Mouse (Mus musculus) kidney, adult 2 months (tissue): ENCODE data around the gene Ipo4. TPM values are rescaled to one million over a fixed set of nuclear protein-coding genes. Genes with fewer than 3 reads are reported as not detected.
A peak's percentile ranks its signal among the peaks of the same experiment; 100 is the strongest.

ENCODE experiments used
- DNase-seq: peaks from one replicate; pipeline ENCODE4 v3.0.0; 2021
- H3K27ac ChIP-seq: fragments of 200-500 bp; 2 replicates; pipeline ENCODE4 v1.5.1; 2012; ENCODE audit warnings: low read depth, low read length, control low read depth, inconsistent platforms; ENCODE audit not compliant: insufficient read depth
- H3K27me3 ChIP-seq: fragments of 200-500 bp; replicated peaks from 2 replicates; pipeline ENCODE4 v1.6.1; 2012; ENCODE audit warnings: mild to moderate bottlenecking, moderate library complexity, low read length, inconsistent platforms; ENCODE audit not compliant: control insufficient read depth, insufficient read depth
- H3K36me3 ChIP-seq: fragments of 200-500 bp; 2 replicates; pipeline ENCODE4 v1.6.1; 2012; ENCODE audit warnings: mild to moderate bottlenecking, moderate library complexity, low read length, inconsistent platforms; ENCODE audit not compliant: control insufficient read depth, insufficient read depth
- H3K4me1 ChIP-seq: fragments of 200-500 bp; 2 replicates; pipeline ENCODE4 v1.6.1; 2011; ENCODE audit warnings: low read length; ENCODE audit not compliant: control insufficient read depth, insufficient read depth
- H3K4me3 ChIP-seq: fragments of 200-500 bp; 2 replicates; pipeline ENCODE4 v1.5.1; 2011; ENCODE audit warnings: mild to moderate bottlenecking, low read depth, low read length, control low read depth; ENCODE audit not compliant: insufficient read depth
- CTCF ChIP-seq: fragments of 200-500 bp; conservative IDR thresholded peaks from 2 replicates; pipeline ENCODE4 v1.5.1; 2011; ENCODE audit warnings: low read depth, mild to moderate bottlenecking, control low read depth, low read length, moderate library complexity, mixed read lengths; ENCODE audit not compliant: insufficient read depth, insufficient read length
- POLR2A ChIP-seq: fragments of 200-500 bp; IDR thresholded peaks from one replicate; pipeline ENCODE4 v1.6.1; 2011; ENCODE audit warnings: low read depth, low read length, control low read depth
- WGBS: fragments of 180-500 bp; shearing (Covaris S2); methylation state at CpG from one replicate; pipeline ENCODE4 v1.1.7; 2018; 5-methylcytosine and 5-hydroxymethylcytosine counted together
- polyA plus RNA-seq: library from polyadenylated mRNA; depleted of rRNA; stranded (reverse); fragments of >200 nt; gene quantifications from 2 replicates; pipeline ENCODE4 v1.2.3, GENCODE M21; 2012

Ipo4 gene
- polyA plus RNA-seq, 1 experiment, result 69.7 TPM

GRCm38 (mm10) chr14:55634874-55635522, 759 bp downstream of the Ipo4 start:
- WGBS, result 3% methylated on average over 23 of the region's 23 CpGs
- Histone ChIP-seq H3K36me3 (no peaks in the 10 kb centered on the region), H3K27me3 (no peaks in the 10 kb centered on the region), H3K4me1 (no peaks in the 10 kb centered on the region), H3K4me3 (peak overlapping the region; percentile 70), H3K27ac (peak overlapping the region; percentile 2; the same call in 1 of the 2 replicates)
- DNase-seq, result peak; percentile 31
- TF ChIP-seq CTCF, result no peak

GRCm38 (mm10) chr14:55629312-55629711, 6.4 kb downstream of the Ipo4 start:
- no peak overlapping the region for H3K27ac ChIP-seq
- H3K4me3 ChIP-seq, result no peak overlapping the region
- no peaks in the 10 kb centered on the region for H3K36me3 ChIP-seq
- WGBS, result 43% methylated on average over 5 of the region's 5 CpGs
- H3K27me3 ChIP-seq, result no peaks in the 10 kb centered on the region
- DNase-seq, result peak; percentile 59
- no peaks in the 10 kb centered on the region for H3K4me1 ChIP-seq
- TF ChIP-seq POLR2A, result no peak
- TF ChIP-seq CTCF, result peak; percentile 85

- no peak for TF ChIP-seq CTCF
- no peak for TF ChIP-seq POLR2A
- no peaks in the 10 kb centered on the region for H3K36me3 ChIP-seq
- DNase-seq, result no peak
- no peaks in the 10 kb centered on the region for H3K27me3 ChIP-seq
- no peaks in the 10 kb centered on the region for H3K4me1 ChIP-seq
- H3K27ac ChIP-seq, result no peak overlapping the region
- WGBS, result 83% methylated on average over 27 of the region's 27 CpGs
- no peak overlapping the region for H3K4me3 ChIP-seq
Observed at GRCm38 (mm10) chr14:55628077-55628827, 7.5 kb downstream of the Ipo4 start.

GRCm38 (mm10) chr14:55618486-55619195, 17.1 kb downstream of the Ipo4 start:
- Histone ChIP-seq H3K36me3 (no peaks in the 10 kb centered on the region), H3K4me1 (peaks cover 1% of the 10 kb centered on the region; the same call in 1 of the 2 replicates), H3K27ac (0 out of 2 replicates have a peak overlapping the region, but pooled peaks have one; percentile 16), H3K27me3 (no peaks in the 10 kb centered on the region), H3K4me3 (peak overlapping the region; percentile 34; the same call in 1 of the 2 replicates)
- no peak for DNase-seq
- WGBS, result 39% methylated on average over 22 of the region's 22 CpGs
- TF ChIP-seq CTCF (no peak), POLR2A (no peak)

- WGBS, result 26% methylated on average over 21 of the region's 21 CpGs
- no peak for TF ChIP-seq POLR2A
- no peak; the same call in 1 of the 2 replicates for TF ChIP-seq CTCF
- peak within 1 kb of the TSS; percentile 34; the same call in 1 of the 2 replicates for H3K4me3 ChIP-seq
- H3K27ac ChIP-seq, result peak within 1 kb of the TSS; percentile 19; the same call in 1 of the 2 replicates
- DNase-seq, result peak; percentile 69
- no peaks in the 10 kb centered on the region for H3K36me3 ChIP-seq
- H3K4me1 ChIP-seq, result peaks cover 8% of the 10 kb centered on the region; the same call in 1 of the 2 replicates
- no peaks in the 10 kb centered on the region for H3K27me3 ChIP-seq
Observed at GRCm38 (mm10) chr14:55617822-55618221, 17.9 kb downstream of the Ipo4 start, which contains the start of gene Rec8. TSS of gene Rec8 (plus strand) at chr14:55618037.

GRCm38 (mm10) chr14:55616844-55617243, 18.9 kb downstream of the Ipo4 start:
- 74% methylated on average over 2 of the region's 2 CpGs for WGBS

GRCm38 (mm10) chr14:55615876-55616275, 19.9 kb downstream of the Ipo4 start:
- DNase-seq, result peak; percentile 26
- Histone ChIP-seq H3K27me3 (no peaks in the 10 kb centered on the region), H3K27ac (no peak overlapping the region), H3K4me1 (peaks cover 11% of the 10 kb centered on the region; the same call in 1 of the 2 replicates), H3K36me3 (no peaks in the 10 kb centered on the region), H3K4me3 (no peak overlapping the region)
- TF ChIP-seq POLR2A, result no peak
- no peak for TF ChIP-seq CTCF
- 49% methylated on average over 2 of the region's 2 CpGs for WGBS

More at GRCm38 (mm10) chr14:55616844-55617243, 18.9 kb downstream of the Ipo4 start:
- Histone ChIP-seq H3K36me3 (no peaks in the 10 kb centered on the region), H3K4me3 (no peak overlapping the region), H3K27ac (no peak overlapping the region), H3K4me1 (peaks cover 11% of the 10 kb centered on the region; the same call in 1 of the 2 replicates), H3K27me3 (no peaks in the 10 kb centered on the region)
- TF ChIP-seq POLR2A (no peak), CTCF (no peak)
- DNase-seq, result no peak
